Mouse (Mus musculus) heart, embryonic 11.5 days (tissue): Measurements from ENCODE around the gene Gm15262. TPM values are rescaled to one million over a fixed set of nuclear protein-coding genes. Genes with fewer than 3 reads are reported as not detected.

Source experiments
- ATAC-seq: fragments of 200-750 bp; cut with Nextera tagmentation; replicated peaks from 2 replicates; pipeline ENCODE4 v1.8.0; 2017; ENCODE audit warnings: moderate library complexity; ENCODE audit not compliant: insufficient number of reproducible peaks, low FRiP score, low TSS enrichment
- H3K27ac ChIP-seq: fragments of 300-500 bp; sonication (generic); 2 replicates; pipeline ENCODE4 v1.5.1; 2014; ENCODE audit warnings: mild to moderate bottlenecking, low read depth, low read length
- H3K27me3 ChIP-seq: fragments of 300-500 bp; sonication (generic); 2 replicates; pipeline ENCODE4 v1.6.1; 2014; ENCODE audit warnings: mild to moderate bottlenecking, low read length, mixed read lengths; ENCODE audit not compliant: control insufficient read depth, insufficient read depth
- H3K36me3 ChIP-seq: fragments of 300-500 bp; sonication (generic); 2 replicates; pipeline ENCODE4 v1.6.1; 2014; ENCODE audit warnings: mild to moderate bottlenecking, low read length, moderate library complexity, mixed read lengths; ENCODE audit not compliant: control insufficient read depth, insufficient read depth
- H3K4me1 ChIP-seq: fragments of 300-500 bp; sonication (generic); 2 replicates; pipeline ENCODE4 v1.6.1; 2014; ENCODE audit warnings: low read length; ENCODE audit not compliant: control insufficient read depth, insufficient read depth
- H3K4me2 ChIP-seq: fragments of 300-500 bp; sonication (generic); 2 replicates; pipeline ENCODE4 v1.6.1; 2014; ENCODE audit warnings: mild to moderate bottlenecking, moderate library complexity
- H3K4me3 ChIP-seq: fragments of 300-500 bp; sonication (generic); 2 replicates; pipeline ENCODE4 v1.5.1; 2014; ENCODE audit warnings: low read depth, low read length
- H3K9ac ChIP-seq: fragments of 300-500 bp; sonication (generic); 2 replicates; pipeline ENCODE4 v1.6.1; 2014; ENCODE audit warnings: mild to moderate bottlenecking, low read depth, low read length, moderate library complexity
- H3K9me3 ChIP-seq: fragments of 300-500 bp; sonication (generic); replicated peaks from 2 replicates; pipeline ENCODE4 v1.6.1; 2016; ENCODE audit warnings: low read length; ENCODE audit not compliant: control insufficient read depth
- WGBS: fragments of 180-500 bp; shearing (Covaris S2); extraction: QIAGEN DNeasy Blood & Tissue Kit; methylation state at CpG from one replicate; pipeline ENCODE4 v1.1.7; 2014; ENCODE audit not compliant: insufficient replicate concordance; 5-methylcytosine and 5-hydroxymethylcytosine counted together
- polyA plus RNA-seq: library from polyadenylated mRNA; unstranded; fragments of >200 nt; fragmentation: Nextera tagmentation; extraction: Ambion mirVana; gene quantifications from 2 replicates; pipeline ENCODE4 v1.2.1, GENCODE M21; 2014

The Gm15262 gene
- polyA plus RNA-seq, 1 experiment from 2014 or later: not detected

- Histone ChIP-seq H3K9me3 (no peaks in the 10 kb centered on the region), H3K27me3 (no peaks in the 10 kb centered on the region), H3K4me3 (no peak overlapping the region), H3K36me3 (no peaks in the 10 kb centered on the region), H3K27ac (no peak overlapping the region), H3K9ac (no peak overlapping the region), H3K4me2 (no peak overlapping the region), H3K4me1 (no peaks in the 10 kb centered on the region)
- no peak for ATAC-seq
- WGBS: 72% methylated on average over 1 of the region's 1 CpGs
Observed at GRCm38 (mm10) chrX:161411151-161411550, 123.9 kb downstream of the Gm15262 start.

Other genes with a start within 250 kb of the Gm15262 start
- 2.7 and 6.6 TPM in 2 replicates for gene Scml2, start 170.3 kb upstream of the Gm15262 start, polyA plus RNA-seq